Mouse (Mus musculus) forebrain, embryonic 16.5 days (tissue): ENCODE measurements around the gene Ebpl. TPM values are rescaled to one million over a fixed set of nuclear protein-coding genes. Genes with fewer than 3 reads are reported as not detected.
"Not testable (repeated sequence)": the region's sequence is repeated elsewhere in the genome, so short reads cannot be mapped to it uniquely, and the experiment has no call there.

Experiments used
- ATAC-seq: fragments of 200-750 bp; cut with Nextera tagmentation; 2 replicates; pipeline ENCODE4 v1.8.0; 2017; ENCODE audit warnings: mild to moderate bottlenecking, moderate library complexity
- H3K27ac ChIP-seq: fragments of 300-500 bp; sonication (generic); 2 replicates; pipeline ENCODE4 v1.5.1; 2014; ENCODE audit warnings: low read length, control low read depth
- H3K27me3 ChIP-seq: fragments of 300-500 bp; sonication (generic); replicated peaks from 2 replicates; pipeline ENCODE4 v1.6.1; 2014; ENCODE audit warnings: low read length; ENCODE audit not compliant: control insufficient read depth, insufficient read depth
- H3K36me3 ChIP-seq: fragments of 300-500 bp; sonication (generic); 2 replicates; pipeline ENCODE4 v1.6.1; 2014; ENCODE audit not compliant: control insufficient read depth, insufficient read depth
- H3K4me1 ChIP-seq: fragments of 300-500 bp; sonication (generic); replicated peaks from 2 replicates; pipeline ENCODE4 v1.6.1; 2014; ENCODE audit warnings: low read length; ENCODE audit not compliant: control insufficient read depth, insufficient read depth
- H3K4me2 ChIP-seq: fragments of 300-500 bp; sonication (generic); 2 replicates; pipeline ENCODE4 v1.6.1; 2014; ENCODE audit warnings: mild to moderate bottlenecking, low read length, control low read depth
- H3K4me3 ChIP-seq: fragments of 300-500 bp; sonication (generic); replicated peaks from 2 replicates; pipeline ENCODE4 v1.5.1; 2014; ENCODE audit warnings: mild to moderate bottlenecking, low read length, control low read depth
- H3K9ac ChIP-seq: fragments of 300-500 bp; sonication (generic); replicated peaks from 2 replicates; pipeline ENCODE4 v1.6.1; 2014; ENCODE audit warnings: low read depth, low read length, control low read depth
- H3K9me3 ChIP-seq: fragments of 300-500 bp; sonication (generic); 2 replicates; pipeline ENCODE4 v1.6.1; 2016; ENCODE audit warnings: low read length; ENCODE audit not compliant: control insufficient read depth
- whole genome bisulfite sequencing: fragments of 180-500 bp; shearing (Covaris S2); extraction: QIAGEN DNeasy Blood & Tissue Kit; methylation state at CpG from one replicate; pipeline ENCODE4 v1.1.7; 2014; 5-methylcytosine and 5-hydroxymethylcytosine counted together
- polyA plus RNA-seq: library from polyadenylated mRNA; unstranded; fragments of >200 nt; fragmentation: Nextera tagmentation; extraction: Ambion mirVana; gene quantifications from 2 replicates; pipeline ENCODE4 v1.2.1, GENCODE M21; 2015

Gene Ebpl
- polyA plus RNA-seq, 1 experiment from 2014 or later, result 10.3 TPM

GRCm38 (mm10) chr14:61330996-61331561 lies 29.2 kb downstream of the Ebpl start:
- Histone ChIP-seq H3K27ac (peak overlapping the region; percentile 84), H3K27me3 (no peaks in the 10 kb centered on the region), H3K36me3 (no peaks in the 10 kb centered on the region), H3K9me3 (no peaks in the 10 kb centered on the region), H3K4me1 (peaks cover 27% of the 10 kb centered on the region), H3K4me3 (no peak overlapping the region), H3K4me2 (peak overlapping the region; percentile 43), H3K9ac (peak overlapping the region; percentile 33)
- WGBS, result 5% methylated on average over 13 of the region's 13 CpGs
- ATAC-seq, result peak; percentile 85

GRCm38 (mm10) chr14:61330591-61330990 lies 29.6 kb downstream of the Ebpl start:
- H3K9ac ChIP-seq, result peak overlapping the region; percentile 33; the same call in 1 of the 2 replicates
- WGBS, result 17% methylated on average over 11 of the region's 11 CpGs

GRCm38 (mm10) chr14:61327618-61328450 lies 32.4 kb downstream of the Ebpl start:
- Histone ChIP-seq H3K36me3 (no peaks in the 10 kb centered on the region), H3K27me3 (no peaks in the 10 kb centered on the region), H3K9me3 (no peaks in the 10 kb centered on the region; the same call in 1 of the 2 replicates), H3K4me2 (peak overlapping the region; percentile 52), H3K4me1 (peaks cover 27% of the 10 kb centered on the region), H3K9ac (peak overlapping the region; percentile 56), H3K27ac (peak overlapping the region; percentile 75), H3K4me3 (peak overlapping the region; percentile 34)
- ATAC-seq, result peak; percentile 82
- 25% methylated on average over 19 of the region's 19 CpGs for WGBS

More at GRCm38 (mm10) chr14:61330591-61330990, 29.6 kb downstream of the Ebpl start:
- no peaks in the 10 kb centered on the region for H3K36me3 ChIP-seq
- peak overlapping the region; percentile 43 for H3K4me2 ChIP-seq
- peaks cover 27% of the 10 kb centered on the region for H3K4me1 ChIP-seq
- H3K9me3 ChIP-seq, result no peaks in the 10 kb centered on the region
- peak overlapping the region; percentile 84 for H3K27ac ChIP-seq
- no peaks in the 10 kb centered on the region for H3K27me3 ChIP-seq
- H3K4me3 ChIP-seq, result no peak overlapping the region
- peak; percentile 70 for ATAC-seq

- not testable (repeated sequence) for H3K4me2 ChIP-seq, ATAC-seq, H3K9me3 ChIP-seq, H3K27me3 ChIP-seq, H3K36me3 ChIP-seq, H3K4me3 ChIP-seq, H3K27ac ChIP-seq, H3K9ac ChIP-seq
- WGBS, result 17% methylated on average over 6 of the region's 6 CpGs
- peaks cover 27% of the 10 kb centered on the region for H3K4me1 ChIP-seq
Measured at GRCm38 (mm10) chr14:61327007-61327406, 33.2 kb downstream of the Ebpl start.

GRCm38 (mm10) chr14:61322740-61323139 lies 37.5 kb downstream of the Ebpl start:
- H3K27ac ChIP-seq, result no peak overlapping the region
- ATAC-seq, result no peak
- no peak overlapping the region for H3K9ac ChIP-seq
- no peaks in the 10 kb centered on the region for H3K27me3 ChIP-seq
- peaks cover 5% of the 10 kb centered on the region for H3K4me1 ChIP-seq
- H3K4me2 ChIP-seq, result no peak overlapping the region
- WGBS, result 100% methylated on average over 1 of the region's 1 CpGs
- no peaks in the 10 kb centered on the region; the same call in 1 of the 2 replicates for H3K9me3 ChIP-seq
- H3K36me3 ChIP-seq, result no peaks in the 10 kb centered on the region
- H3K4me3 ChIP-seq, result no peak overlapping the region

- Histone ChIP-seq H3K4me2 (no peak overlapping the region), H3K36me3 (no peaks in the 10 kb centered on the region), H3K9me3 (no peaks in the 10 kb centered on the region; the same call in 1 of the 2 replicates), H3K4me1 (no peaks in the 10 kb centered on the region), H3K4me3 (no peak overlapping the region), H3K27me3 (no peaks in the 10 kb centered on the region), H3K9ac (no peak overlapping the region), H3K27ac (no peak overlapping the region)
- ATAC-seq, result no peak
- WGBS, result 90% methylated on average over 4 of the region's 4 CpGs
Measured at GRCm38 (mm10) chr14:61321200-61321599, 39.0 kb downstream of the Ebpl start.

- 90% methylated on average over 1 of the region's 1 CpGs for WGBS
Measured at GRCm38 (mm10) chr14:61320765-61321164, 39.5 kb downstream of the Ebpl start.

GRCm38 (mm10) chr14:61316861-61317260 lies 43.4 kb downstream of the Ebpl start:
- 36% methylated on average over 4 of the region's 4 CpGs for WGBS
- Histone ChIP-seq H3K4me3 (no peak overlapping the region), H3K9me3 (no peaks in the 10 kb centered on the region), H3K27ac (no peak overlapping the region), H3K4me2 (no peak overlapping the region), H3K4me1 (no peaks in the 10 kb centered on the region), H3K27me3 (no peaks in the 10 kb centered on the region), H3K36me3 (no peaks in the 10 kb centered on the region), H3K9ac (no peak overlapping the region)
- ATAC-seq, result no peak

More at GRCm38 (mm10) chr14:61320765-61321164, 39.5 kb downstream of the Ebpl start:
- Histone ChIP-seq H3K4me2 (no peak overlapping the region), H3K9ac (no peak overlapping the region), H3K36me3 (no peaks in the 10 kb centered on the region), H3K4me1 (no peaks in the 10 kb centered on the region), H3K27ac (no peak overlapping the region), H3K9me3 (no peaks in the 10 kb centered on the region; the same call in 1 of the 2 replicates), H3K4me3 (no peak overlapping the region), H3K27me3 (no peaks in the 10 kb centered on the region)
- no peak for ATAC-seq

GRCm38 (mm10) chr14:61310963-61311362 lies 49.3 kb downstream of the Ebpl start:
- Histone ChIP-seq H3K4me1 (peaks cover 5% of the 10 kb centered on the region; the same call in 1 of the 2 replicates), H3K27me3 (no peaks in the 10 kb centered on the region), H3K9me3 (no peaks in the 10 kb centered on the region), H3K4me3 (no peak overlapping the region), H3K36me3 (no peaks in the 10 kb centered on the region), H3K27ac (no peak overlapping the region), H3K4me2 (no peak overlapping the region), H3K9ac (no peak overlapping the region)
- ATAC-seq, result no peak
- 54% methylated on average over 12 of the region's 12 CpGs for whole genome bisulfite sequencing
